Mouse (Mus musculus): ENCODE measurements around the gene Slc2a8. TPM values are rescaled to one million over a fixed set of nuclear protein-coding genes. Genes with fewer than 3 reads are reported as not detected.

Gene Slc2a8
- polyA plus RNA-seq, 1 experiment from 2014 or later, result 16.8 TPM

DNA sequence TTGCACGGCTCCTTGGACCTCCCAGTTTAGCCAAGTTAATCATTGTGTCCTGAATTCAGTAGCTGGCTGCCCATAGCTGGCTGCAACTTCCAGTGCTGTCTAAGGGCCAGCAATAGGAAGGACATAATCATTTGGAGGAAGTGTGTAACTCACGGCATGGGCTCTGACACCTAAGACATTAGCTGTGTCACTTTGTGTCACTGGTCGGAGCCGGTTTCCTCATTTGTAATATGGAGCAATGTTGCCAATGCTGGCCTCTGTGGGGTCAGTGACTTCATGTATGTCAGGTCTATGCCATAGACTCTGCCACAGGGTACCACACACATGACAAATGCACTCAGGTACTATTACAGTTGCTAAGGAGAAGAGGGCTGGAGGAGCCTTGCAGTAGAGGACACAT lies 21.6 kb downstream of the Slc2a8 start:
- Histone ChIP-seq H3K9me3 (no peaks in the 10 kb centered on the region), H3K27ac (no peak overlapping the region), H3K4me1 (replicated peaks) (peaks cover 28% of the 10 kb centered on the region), H3K4me3 (replicated peaks) (no peak overlapping the region), H3K27me3 (replicated peaks) (no peaks in the 10 kb centered on the region), H3K4me2 (replicated peaks) (peak overlapping the region; percentile 76), H3K36me3 (peaks cover 23% of the 10 kb centered on the region), H3K9ac (no peak overlapping the region)
- WGBS, result 89% methylated on average over 4 of the region's 4 CpGs
- no peak for ATAC-seq

DNA sequence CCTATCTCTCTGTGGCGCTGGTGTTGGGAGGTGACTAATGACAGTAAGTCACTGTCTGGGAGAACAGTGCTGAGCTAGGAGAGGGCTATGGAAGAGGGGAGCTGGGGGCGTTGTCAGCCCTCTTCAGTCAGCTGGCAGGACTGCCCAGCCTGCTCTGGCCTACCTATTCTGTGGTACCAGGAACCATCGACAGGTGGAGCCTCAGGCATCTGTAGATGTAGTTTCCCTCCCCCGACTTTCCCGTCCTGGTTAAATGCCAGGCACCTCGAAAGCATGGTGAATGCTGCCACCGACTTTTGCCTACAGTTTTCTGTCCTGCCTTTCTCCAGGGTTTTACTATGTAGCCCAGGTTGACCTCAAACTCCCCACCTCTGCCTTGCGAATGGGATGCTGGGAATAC lies 24.5 kb downstream of the Slc2a8 start:
- H3K4me2 ChIP-seq (replicated peaks), result no peak overlapping the region
- no peak for ATAC-seq
- peaks cover 12% of the 10 kb centered on the region for H3K36me3 ChIP-seq
- no peak overlapping the region for H3K9ac ChIP-seq
- H3K4me1 ChIP-seq (replicated peaks), result peaks cover 7% of the 10 kb centered on the region
- no peak overlapping the region for H3K27ac ChIP-seq
- no peaks in the 10 kb centered on the region for H3K9me3 ChIP-seq
- no peak overlapping the region for H3K4me3 ChIP-seq (replicated peaks)
- 51% methylated on average over 8 of the region's 8 CpGs for WGBS
- no peaks in the 10 kb centered on the region for H3K27me3 ChIP-seq (replicated peaks)

DNA sequence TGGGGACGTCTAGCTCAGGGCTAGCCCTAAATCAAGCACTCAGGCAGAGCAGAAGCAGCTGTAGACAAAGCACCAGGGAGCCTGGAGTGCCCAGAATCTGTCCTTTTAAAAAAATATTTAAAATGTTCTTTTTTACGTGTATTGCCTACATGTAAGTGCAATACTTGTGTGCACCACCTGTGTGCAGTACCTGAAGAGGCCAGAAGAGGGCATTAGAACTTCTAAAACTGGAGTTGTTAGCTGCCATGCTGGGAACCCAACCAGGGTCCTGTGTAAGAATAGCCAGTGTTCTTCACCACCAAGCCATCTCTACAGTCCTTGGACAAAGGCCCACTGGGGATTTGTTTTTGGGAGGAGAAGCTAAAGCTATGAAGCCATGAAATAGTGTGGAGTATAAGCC lies 27.3 kb downstream of the Slc2a8 start:
- Histone ChIP-seq H3K9me3 (no peaks in the 10 kb centered on the region), H3K9ac (no peak overlapping the region), H3K4me1 (replicated peaks) (no peaks in the 10 kb centered on the region), H3K27ac (no peak overlapping the region), H3K4me2 (replicated peaks) (no peak overlapping the region), H3K27me3 (replicated peaks) (no peaks in the 10 kb centered on the region), H3K4me3 (replicated peaks) (no peak overlapping the region), H3K36me3 (peaks cover 12% of the 10 kb centered on the region)
- no peak for ATAC-seq
- 88% methylated on average over 2 of the region's 2 CpGs for WGBS

DNA sequence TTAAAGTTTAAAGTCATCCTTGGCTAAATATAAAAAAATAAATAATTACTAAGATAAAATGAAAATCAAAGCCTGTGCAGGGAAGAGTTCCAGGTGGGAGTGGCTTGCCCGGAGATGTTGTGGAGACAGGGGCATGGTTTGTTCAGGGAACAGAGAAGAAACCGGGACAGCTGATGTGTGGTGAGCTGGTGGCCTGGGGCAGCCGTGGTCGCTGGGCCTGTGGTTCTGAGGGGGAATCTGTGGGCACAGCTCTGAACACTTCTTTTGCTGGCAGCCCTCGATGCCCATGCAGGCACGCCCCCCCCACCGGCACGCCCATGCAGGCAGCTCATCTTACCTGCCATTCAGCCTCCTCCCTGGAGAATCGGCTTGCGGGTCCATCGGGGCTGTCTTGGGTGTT lies 34.4 kb downstream of the Slc2a8 start:
- peaks cover 5% of the 10 kb centered on the region for H3K36me3 ChIP-seq
- H3K27me3 ChIP-seq (replicated peaks), result no peaks in the 10 kb centered on the region
- H3K9ac ChIP-seq, result no peak overlapping the region
- no peak overlapping the region for H3K4me2 ChIP-seq (replicated peaks)
- H3K9me3 ChIP-seq, result no peaks in the 10 kb centered on the region
- no peak overlapping the region for H3K4me3 ChIP-seq (replicated peaks)
- 88% methylated on average over 11 of the region's 11 CpGs for WGBS
- H3K27ac ChIP-seq, result no peak overlapping the region
- ATAC-seq, result no peak
- H3K4me1 ChIP-seq (replicated peaks), result no peaks in the 10 kb centered on the region

DNA sequence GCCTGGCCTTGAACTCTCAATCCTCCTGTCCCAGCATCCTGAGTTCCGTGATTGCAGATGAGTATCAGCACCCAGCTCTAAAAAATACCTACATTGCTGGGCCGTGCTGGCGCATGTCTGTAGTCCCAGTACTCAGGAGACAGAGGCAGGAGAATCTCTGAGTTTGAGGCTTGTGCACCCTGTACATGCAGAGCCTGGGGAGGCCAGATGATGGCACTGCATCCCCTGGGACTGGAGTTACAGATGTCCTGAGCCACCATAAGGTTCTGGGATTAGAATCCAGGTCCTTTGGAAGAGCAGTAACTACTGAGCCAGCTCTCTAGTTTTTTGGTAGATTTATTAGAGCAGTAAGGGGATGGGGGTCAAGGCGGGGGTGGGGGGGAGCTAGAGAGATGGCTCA lies 41.4 kb downstream of the Slc2a8 start:
- peaks cover 17% of the 10 kb centered on the region for H3K36me3 ChIP-seq
- H3K27me3 ChIP-seq (replicated peaks), result no peaks in the 10 kb centered on the region
- no peak overlapping the region for H3K9ac ChIP-seq
- H3K4me3 ChIP-seq (replicated peaks), result no peak overlapping the region
- no peaks in the 10 kb centered on the region for H3K9me3 ChIP-seq
- H3K4me1 ChIP-seq (replicated peaks), result no peaks in the 10 kb centered on the region
- H3K27ac ChIP-seq, result no peak overlapping the region
- ATAC-seq, result no peak
- H3K4me2 ChIP-seq (replicated peaks), result no peak overlapping the region
- WGBS, result 91% methylated on average over 4 of the region's 4 CpGs

DNA sequence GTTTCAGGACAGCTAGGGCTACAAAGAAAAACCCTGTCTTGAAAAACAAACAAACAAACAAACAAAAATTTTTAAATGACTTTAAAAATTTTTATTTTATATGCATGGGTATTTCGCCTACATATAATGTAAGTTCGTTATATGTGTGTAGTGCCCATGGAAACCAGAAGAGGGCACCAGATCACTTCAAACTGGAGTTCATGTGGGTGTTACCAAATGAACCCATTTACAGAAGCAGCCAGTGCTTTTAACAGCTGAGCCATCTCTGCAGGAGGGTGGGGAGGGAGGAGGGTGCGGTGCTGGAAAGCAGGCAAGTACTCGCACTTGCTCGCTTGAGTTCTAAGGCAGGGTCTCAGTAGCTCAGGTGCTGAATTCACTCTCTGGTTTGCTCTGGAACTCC lies 42.5 kb downstream of the Slc2a8 start:
- WGBS, result 81% methylated on average over 5 of the region's 5 CpGs
- Histone ChIP-seq H3K4me1 (replicated peaks) (no peaks in the 10 kb centered on the region), H3K4me3 (replicated peaks) (no peak overlapping the region), H3K9me3 (no peaks in the 10 kb centered on the region), H3K9ac (no peak overlapping the region), H3K27ac (no peak overlapping the region), H3K4me2 (replicated peaks) (no peak overlapping the region), H3K27me3 (replicated peaks) (no peaks in the 10 kb centered on the region), H3K36me3 (peaks cover 13% of the 10 kb centered on the region)
- no peak for ATAC-seq

DNA sequence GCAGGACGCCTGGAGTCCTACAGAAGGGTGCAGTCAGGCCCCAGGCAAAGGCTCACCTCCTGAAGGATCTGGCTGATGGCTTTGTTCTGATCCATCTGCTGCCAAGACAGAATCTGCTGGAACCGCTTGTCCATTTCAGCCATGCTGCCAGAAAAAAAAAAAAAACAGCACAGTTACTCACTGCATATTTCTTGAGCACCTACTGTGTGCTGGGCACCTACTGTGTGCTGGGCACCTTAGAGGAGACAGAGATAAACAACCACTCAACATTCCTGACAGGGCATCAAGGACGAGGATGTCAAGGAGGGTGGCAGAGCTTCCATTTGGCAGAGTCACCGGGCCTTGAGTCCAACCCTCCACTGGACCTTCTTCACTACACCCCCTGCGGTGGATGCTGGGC lies 43.1 kb downstream of the Slc2a8 start:
- no peak overlapping the region for H3K9ac ChIP-seq
- no peaks in the 10 kb centered on the region for H3K9me3 ChIP-seq
- H3K27ac ChIP-seq, result no peak overlapping the region
- H3K27me3 ChIP-seq (replicated peaks), result no peaks in the 10 kb centered on the region
- no peak for ATAC-seq
- peaks cover 12% of the 10 kb centered on the region; the same call in 1 of the 2 replicates for H3K36me3 ChIP-seq
- H3K4me3 ChIP-seq (replicated peaks), result no peak overlapping the region
- H3K4me2 ChIP-seq (replicated peaks), result no peak overlapping the region
- H3K4me1 ChIP-seq (replicated peaks), result no peaks in the 10 kb centered on the region
- WGBS, result 91% methylated on average over 5 of the region's 5 CpGs

DNA sequence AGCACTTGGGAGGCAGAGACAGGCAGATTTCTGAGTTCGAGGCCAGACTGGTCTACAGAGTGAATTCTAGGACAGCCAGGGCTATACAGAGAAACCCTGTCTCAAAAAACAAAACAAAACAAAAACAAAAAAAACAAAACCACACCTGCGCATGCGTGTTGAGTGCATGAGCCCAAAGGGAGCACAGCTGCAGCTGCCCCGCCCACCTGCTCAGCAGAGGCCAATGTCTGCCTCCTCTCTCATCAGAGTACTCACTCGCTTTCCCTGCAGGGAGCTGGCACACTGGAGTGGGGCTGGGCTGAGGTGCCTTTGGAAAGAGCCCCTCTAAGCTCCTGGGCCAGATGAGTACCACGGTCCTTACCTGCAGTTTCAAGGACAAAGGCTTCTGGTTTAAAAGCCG lies 50.2 kb downstream of the Slc2a8 start:
- Histone ChIP-seq H3K36me3 (0 out of 2 replicates have a peak, but pooled peaks cover 5% of the 10 kb centered on the region), H3K4me1 (replicated peaks) (no peaks in the 10 kb centered on the region), H3K9me3 (no peaks in the 10 kb centered on the region), H3K9ac (no peak overlapping the region), H3K27me3 (replicated peaks) (no peaks in the 10 kb centered on the region), H3K4me3 (replicated peaks) (no peak overlapping the region), H3K27ac (no peak overlapping the region), H3K4me2 (replicated peaks) (no peak overlapping the region)
- no peak for ATAC-seq
- 77% methylated on average over 7 of the region's 7 CpGs for WGBS

DNA sequence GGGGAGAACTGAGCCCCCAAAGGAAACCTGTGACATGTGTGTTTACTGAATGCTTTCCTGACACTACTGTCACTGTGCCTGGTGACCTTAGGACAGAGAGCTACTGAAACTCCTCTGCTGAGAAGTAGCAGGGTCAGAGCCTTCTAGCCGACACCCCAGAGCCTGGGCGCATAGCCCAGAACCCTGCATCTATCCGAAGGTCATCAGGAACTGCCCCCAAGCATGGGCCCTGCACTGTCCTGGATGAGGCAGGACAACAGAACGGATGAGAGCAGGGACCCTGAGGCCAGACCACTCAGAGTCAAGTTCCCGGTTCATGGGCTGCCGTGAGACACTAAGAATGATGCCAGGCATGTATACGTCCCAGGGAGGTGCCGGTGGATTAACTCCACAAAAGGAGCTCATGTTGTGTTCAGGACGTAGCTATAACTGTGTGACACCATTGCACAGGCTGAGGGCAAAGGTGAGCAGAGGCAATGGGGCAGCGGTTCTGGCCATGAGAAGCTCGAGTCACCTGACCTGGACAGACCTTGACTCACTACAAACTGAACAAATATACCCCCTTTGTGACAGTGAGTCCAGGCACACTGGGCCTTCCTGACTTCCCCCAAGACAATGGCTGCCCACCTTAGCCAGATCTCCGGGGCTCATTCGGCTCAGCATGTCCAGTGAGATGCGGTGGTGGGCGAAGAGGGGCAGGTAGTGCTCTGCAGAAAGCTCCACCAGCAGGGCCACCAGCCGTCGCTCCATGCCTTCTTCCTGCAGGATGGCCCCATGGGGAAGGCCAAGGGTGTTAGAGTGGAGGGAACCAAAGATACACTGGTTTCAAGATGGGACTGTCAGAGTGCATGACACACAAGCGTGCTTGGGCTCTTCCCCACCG lies 52.7 kb downstream of the Slc2a8 start:
- Histone ChIP-seq H3K27me3 (replicated peaks) (no peaks in the 10 kb centered on the region), H3K4me1 (replicated peaks) (no peaks in the 10 kb centered on the region), H3K36me3 (peaks cover 13% of the 10 kb centered on the region; the same call in 1 of the 2 replicates), H3K9me3 (no peaks in the 10 kb centered on the region), H3K9ac (no peak overlapping the region), H3K4me2 (replicated peaks) (no peak overlapping the region), H3K27ac (no peak overlapping the region), H3K4me3 (replicated peaks) (no peak overlapping the region)
- no peak for ATAC-seq
- 85% methylated on average over 19 of the region's 19 CpGs for WGBS

DNA sequence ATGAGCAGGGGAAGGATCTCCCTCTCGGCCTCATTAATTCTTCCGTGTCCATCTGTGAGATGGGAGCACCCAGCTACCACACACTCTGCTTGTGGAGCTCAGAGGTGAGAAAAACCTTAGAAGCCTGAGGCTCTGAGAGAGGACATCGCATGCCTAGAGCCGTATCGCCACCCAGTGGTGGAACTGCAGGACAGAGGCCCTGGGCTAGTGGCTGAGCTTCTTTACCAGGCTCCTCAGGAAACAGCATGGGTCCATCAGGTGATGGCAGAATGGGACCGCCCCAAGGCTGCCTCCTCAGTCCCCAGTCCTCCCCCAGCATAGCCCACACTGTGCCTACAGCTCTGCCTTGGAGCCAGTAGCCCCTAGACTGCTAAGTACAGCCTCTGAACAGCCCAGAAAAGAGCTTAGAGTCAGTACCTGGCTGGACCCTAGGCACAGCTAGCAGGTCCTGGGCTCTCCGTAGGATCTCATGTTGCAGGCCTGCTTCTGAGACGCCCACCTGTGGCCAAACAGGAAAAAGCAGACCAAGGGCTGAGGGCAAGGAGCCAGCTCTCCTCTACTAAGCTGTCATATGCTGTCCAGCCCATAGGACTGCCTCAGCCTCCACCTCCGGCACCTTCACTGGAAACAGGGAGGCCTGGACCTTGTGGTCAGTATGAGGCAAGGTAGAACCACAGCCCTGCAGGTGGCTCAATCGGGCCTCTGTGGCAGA lies 53.5 kb downstream of the Slc2a8 start:
- no peak overlapping the region for H3K9ac ChIP-seq
- no peaks in the 10 kb centered on the region for H3K4me1 ChIP-seq (replicated peaks)
- no peak overlapping the region for H3K4me2 ChIP-seq (replicated peaks)
- no peaks in the 10 kb centered on the region for H3K9me3 ChIP-seq
- H3K27ac ChIP-seq, result no peak overlapping the region
- WGBS, result 34% methylated on average over 10 of the region's 10 CpGs
- peaks cover 16% of the 10 kb centered on the region; the same call in 1 of the 2 replicates for H3K36me3 ChIP-seq
- H3K27me3 ChIP-seq (replicated peaks), result no peaks in the 10 kb centered on the region
- H3K4me3 ChIP-seq (replicated peaks), result no peak overlapping the region
- ATAC-seq, result peak; percentile 59

DNA sequence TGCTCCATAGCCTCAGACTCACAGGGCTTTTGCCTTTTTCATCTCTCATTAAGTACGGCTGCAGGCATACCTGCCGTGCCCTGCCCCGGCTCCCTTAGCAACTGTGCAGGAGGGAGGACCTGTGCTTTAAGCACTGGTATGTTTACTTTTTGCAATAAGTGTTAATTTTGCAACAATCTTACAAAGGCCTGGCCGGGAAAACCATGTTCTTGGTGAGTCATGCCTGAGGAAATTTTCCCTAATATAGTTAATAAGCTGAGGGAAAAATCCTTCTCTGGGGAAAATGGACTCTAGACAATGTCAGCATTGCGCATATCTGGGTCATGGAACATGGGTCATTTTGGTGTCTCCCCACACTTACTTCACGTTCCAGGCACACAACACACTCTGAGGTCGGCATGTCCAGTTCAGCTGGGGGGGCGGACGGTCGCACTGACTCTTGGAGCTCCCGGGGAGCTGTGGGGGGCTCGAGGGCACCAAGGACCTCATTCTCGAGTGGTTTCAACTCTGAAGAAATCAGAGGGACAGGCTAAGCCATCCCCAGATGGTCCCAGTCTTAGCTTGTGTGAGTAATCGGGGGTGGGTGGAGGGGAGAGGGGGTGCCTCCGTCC lies 54.2 kb downstream of the Slc2a8 start:
- H3K9me3 ChIP-seq, result no peaks in the 10 kb centered on the region
- H3K4me2 ChIP-seq (replicated peaks), result no peak overlapping the region
- H3K4me1 ChIP-seq (replicated peaks), result no peaks in the 10 kb centered on the region
- H3K27ac ChIP-seq, result no peak overlapping the region
- peak; percentile 7; the same call in 1 of the 2 replicates for ATAC-seq
- H3K4me3 ChIP-seq (replicated peaks), result no peak overlapping the region
- H3K27me3 ChIP-seq (replicated peaks), result no peaks in the 10 kb centered on the region
- WGBS, result 63% methylated on average over 15 of the region's 15 CpGs
- no peak overlapping the region for H3K9ac ChIP-seq
- H3K36me3 ChIP-seq, result peaks cover 13% of the 10 kb centered on the region

DNA sequence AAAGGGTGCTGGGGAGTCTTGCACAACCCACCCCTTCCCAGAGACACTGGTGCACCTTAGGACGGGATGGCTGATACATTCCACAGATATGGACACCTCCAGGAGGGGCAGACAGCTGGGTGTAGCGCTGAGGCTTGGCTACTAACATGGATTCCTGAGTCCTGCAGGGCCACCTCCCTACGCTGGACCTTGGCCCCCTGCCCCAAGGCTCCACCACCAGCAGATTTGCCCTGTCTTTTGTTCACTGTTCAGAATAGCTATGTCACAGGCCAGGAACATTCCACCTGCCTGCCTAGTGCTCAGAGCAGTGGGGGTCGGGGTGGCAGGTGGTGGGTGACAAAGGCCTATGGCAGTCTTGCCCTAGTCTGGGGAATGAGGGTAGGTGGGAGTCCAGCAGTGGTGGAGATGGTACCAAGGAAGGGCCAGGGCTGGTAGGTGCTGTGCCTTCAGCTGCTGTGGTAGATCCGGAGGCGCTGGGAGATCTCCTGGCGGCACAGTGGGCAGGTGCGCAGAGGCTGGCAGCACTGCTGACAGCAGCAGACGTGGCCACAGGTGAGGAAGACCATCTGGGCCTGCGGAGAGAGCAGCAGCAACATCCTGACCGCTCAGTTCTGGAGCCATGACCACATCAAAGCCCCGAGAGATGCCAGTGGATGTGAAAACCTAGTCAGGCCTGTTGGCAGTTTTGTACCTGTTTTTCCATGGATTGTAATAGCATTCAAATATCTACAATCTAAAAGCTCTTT lies 55.4 kb downstream of the Slc2a8 start:
- peaks cover 24% of the 10 kb centered on the region for H3K36me3 ChIP-seq

More for the DNA sequence above, 55.4 kb downstream of the Slc2a8 start:
- Histone ChIP-seq H3K27ac (no peak overlapping the region), H3K9me3 (no peaks in the 10 kb centered on the region), H3K4me2 (replicated peaks) (no peak overlapping the region), H3K9ac (no peak overlapping the region), H3K27me3 (replicated peaks) (no peaks in the 10 kb centered on the region), H3K4me3 (replicated peaks) (no peak overlapping the region), H3K4me1 (replicated peaks) (no peaks in the 10 kb centered on the region)
- WGBS, result 83% methylated on average over 12 of the region's 12 CpGs
- ATAC-seq, result no peak
